Mouse (Mus musculus): Measurements from ENCODE around the gene Igf2bp3. TPM values are rescaled to one million over a fixed set of nuclear protein-coding genes. Genes with fewer than 3 reads are reported as not detected.

Gene Igf2bp3
- polyA plus RNA-seq, 1 experiment, result 31.1 TPM

DNA sequence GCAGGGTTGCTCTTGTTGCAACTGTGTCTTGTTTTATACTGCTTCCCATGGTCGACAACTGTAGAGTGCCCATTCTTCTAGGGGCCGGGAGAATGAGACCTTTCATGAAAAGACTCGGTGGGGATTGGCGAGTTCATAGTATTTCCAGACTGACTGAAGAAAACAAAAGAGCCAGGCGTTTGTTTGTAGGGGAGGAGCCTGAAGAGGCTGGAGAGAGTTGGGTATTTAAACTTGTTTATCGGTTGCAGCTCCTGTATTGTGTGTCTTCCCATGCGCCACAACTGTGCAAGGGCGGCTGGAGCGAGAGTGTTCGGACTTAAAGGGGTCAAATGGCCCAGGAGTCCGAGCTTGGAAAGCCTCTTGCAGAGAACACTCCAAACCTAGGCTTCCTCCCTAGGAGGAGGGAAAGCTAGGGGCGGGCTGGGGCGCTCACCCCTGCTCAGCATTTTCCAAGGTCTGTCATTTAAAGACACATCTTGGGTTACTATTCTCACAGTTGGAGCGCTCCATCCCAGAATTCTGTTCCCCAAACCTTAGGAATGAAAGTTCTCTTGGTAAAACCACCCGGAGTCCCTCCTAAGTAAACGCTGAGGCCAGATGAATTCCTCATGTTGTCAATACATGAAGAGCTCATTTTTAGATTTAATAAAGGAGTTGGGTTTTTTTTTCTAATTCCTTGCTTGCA is 5.3 kb upstream of the Igf2bp3 start:
- H3K4me1 ChIP-seq (ENCODE audit: control insufficient read depth, insufficient read depth, low read length), result no peaks in the 10 kb centered on the region
- H3K4me3 ChIP-seq (ENCODE audit: insufficient read depth, low read length), result no peak overlapping the region
- H3K27ac ChIP-seq (ENCODE audit: insufficient read depth, low read length), result no peak overlapping the region
- TF ChIP-seq CTCF (IDR thresholded peaks at IDR 0.05; ENCODE audit: borderline replicate concordance, insufficient read depth, low read length), result no peak

DNA sequence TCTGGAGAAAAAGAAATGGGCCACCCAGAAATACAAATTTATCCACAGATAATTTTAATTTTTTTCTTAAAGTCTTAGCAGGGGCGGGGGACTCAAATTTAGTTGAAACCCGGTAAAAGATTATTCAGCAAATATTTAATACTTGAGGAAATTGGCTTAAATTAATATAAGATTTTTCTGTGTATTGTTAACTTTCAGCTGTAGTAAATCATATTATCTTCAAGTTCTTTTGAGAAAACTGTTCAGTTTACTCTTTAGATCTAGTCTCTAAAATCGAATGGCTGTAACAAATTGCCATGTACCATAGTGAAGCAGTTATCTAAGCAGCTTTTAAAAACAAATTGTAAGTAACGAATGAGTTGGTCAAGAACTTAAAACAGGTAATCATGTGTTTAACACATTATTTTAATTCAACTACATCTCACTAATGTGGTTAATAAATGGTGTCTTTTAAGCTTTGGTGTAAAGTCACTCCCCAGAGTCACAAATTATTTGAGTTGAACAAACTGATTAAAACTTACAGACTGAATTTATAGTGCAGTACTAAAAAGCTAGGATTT is 4.3 kb upstream of the Igf2bp3 start:
- Histone ChIP-seq H3K4me1 (ENCODE audit: control insufficient read depth, insufficient read depth, low read length) (no peaks in the 10 kb centered on the region), H3K4me3 (ENCODE audit: insufficient read depth, low read length) (no peak overlapping the region), H3K27ac (ENCODE audit: insufficient read depth, low read length) (no peak overlapping the region)
- no peak for TF ChIP-seq CTCF (IDR thresholded peaks at IDR 0.05; ENCODE audit: borderline replicate concordance, insufficient read depth, low read length)
- no peak for TF ChIP-seq POLR2A (IDR thresholded peaks at IDR 0.05; ENCODE audit: low read depth, low read length)

DNA sequence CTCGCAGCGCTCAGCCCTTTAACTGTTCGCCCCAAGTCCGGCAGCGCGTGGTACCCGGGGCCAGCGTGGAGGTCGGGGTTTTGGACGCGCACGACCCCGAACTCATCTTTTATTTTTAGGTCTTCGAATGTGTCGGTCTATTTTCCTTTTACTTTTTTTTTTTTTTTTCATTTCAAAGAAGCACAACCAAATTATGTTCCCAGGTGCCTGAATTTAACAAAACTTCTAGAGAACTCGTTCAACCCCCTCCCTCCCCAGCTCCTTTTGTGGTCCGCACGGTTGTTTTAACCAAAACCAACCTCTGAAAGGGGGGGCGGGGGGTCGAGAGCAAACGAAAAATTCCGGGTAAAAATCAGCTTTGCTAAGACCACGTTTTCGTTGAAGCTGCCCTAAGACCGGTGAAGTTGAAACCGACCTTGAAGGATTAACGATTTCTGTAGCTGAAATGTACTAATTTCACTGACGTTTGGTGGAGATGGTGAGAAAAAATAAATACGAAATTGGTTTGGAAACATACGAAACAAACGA is 3.6 kb upstream of the Igf2bp3 start:
- peak overlapping the region; percentile 60 for H3K4me3 ChIP-seq (ENCODE audit: insufficient read depth, low read length)
- no peak overlapping the region for H3K27ac ChIP-seq (ENCODE audit: insufficient read depth, low read length)
- TF ChIP-seq POLR2A (IDR thresholded peaks at IDR 0.05; ENCODE audit: low read depth, low read length), result no peak
- no peak for TF ChIP-seq CTCF (IDR thresholded peaks at IDR 0.05; ENCODE audit: borderline replicate concordance, insufficient read depth, low read length)
- H3K4me1 ChIP-seq (ENCODE audit: control insufficient read depth, insufficient read depth, low read length), result no peaks in the 10 kb centered on the region

DNA sequence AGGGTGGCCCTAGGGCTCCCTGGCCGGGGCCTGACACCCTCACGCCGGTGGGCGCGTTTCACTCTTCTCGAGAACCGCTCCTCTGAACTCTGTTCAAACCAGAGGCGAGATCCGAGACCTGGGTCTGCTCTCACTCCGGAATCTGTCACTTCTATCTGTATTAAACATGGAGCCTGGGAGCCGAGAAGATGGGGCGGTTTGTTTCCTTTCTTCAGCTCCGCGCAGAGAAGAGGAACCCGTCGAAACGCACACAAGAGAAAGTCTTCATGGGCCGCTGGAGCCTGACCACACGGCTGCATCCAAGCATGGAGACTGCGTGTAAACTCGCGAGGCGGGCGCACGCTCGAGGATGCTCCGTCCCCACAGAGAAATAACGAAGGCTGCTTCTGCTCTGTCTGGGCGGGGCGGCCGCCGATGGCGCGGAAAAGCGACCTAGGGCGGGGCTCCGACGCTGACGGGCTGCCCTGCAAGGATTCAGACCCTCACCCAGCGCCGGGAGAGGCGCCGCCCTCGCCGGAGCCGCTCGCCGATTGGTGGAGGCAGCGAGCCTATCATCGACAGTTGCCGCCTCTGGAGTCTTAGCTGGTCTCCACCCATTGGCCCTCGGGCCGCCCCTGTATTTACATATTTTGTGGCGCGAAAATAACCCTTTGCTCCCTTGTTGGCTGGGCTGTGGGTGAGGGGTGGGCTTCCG is 3.0 kb upstream of the Igf2bp3 start:
- no peaks in the 10 kb centered on the region for H3K4me1 ChIP-seq (ENCODE audit: control insufficient read depth, insufficient read depth, low read length)
- H3K27ac ChIP-seq (ENCODE audit: insufficient read depth, low read length), result no peak overlapping the region
- peak; percentile 79 for TF ChIP-seq POLR2A (IDR thresholded peaks at IDR 0.05; ENCODE audit: low read depth, low read length)
- no peak for TF ChIP-seq CTCF (IDR thresholded peaks at IDR 0.05; ENCODE audit: borderline replicate concordance, insufficient read depth, low read length)
- peak overlapping the region; percentile 60 for H3K4me3 ChIP-seq (ENCODE audit: insufficient read depth, low read length)

DNA sequence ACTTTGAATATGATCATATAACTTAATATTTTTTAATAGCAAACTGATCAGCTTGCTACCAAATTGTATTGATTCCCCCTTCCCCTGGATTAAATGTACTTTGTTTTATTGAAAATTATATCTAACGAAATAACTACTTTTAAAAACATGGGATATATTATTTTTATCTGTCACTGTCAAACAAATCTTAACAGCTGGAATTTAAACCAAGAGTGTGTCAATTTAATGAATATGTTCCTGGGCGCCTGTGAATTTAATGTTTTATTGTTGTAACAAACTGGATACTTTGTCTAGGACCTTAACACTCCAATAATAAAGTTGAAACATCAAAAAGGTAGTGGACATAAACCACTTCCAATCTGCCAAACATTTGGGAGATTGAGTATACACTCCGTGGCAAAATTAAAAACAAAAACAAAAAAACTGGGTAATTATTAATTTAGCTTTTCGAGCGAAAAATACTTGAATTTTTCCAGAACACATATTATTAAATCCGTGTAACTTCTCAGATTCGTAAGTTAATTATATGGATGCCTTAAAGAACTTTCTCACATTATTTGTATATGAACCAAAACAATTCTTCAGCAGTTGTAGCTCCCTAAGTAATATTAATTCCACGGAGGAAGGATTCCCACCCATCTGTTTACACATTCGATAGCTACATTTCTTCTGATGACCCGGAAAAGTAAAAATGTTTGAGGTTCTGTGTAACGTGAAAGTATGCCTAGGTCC is 2.2 kb upstream of the Igf2bp3 start:
- TF ChIP-seq POLR2A (IDR thresholded peaks at IDR 0.05; ENCODE audit: low read depth, low read length) (no peak), CTCF (IDR thresholded peaks at IDR 0.05; ENCODE audit: borderline replicate concordance, insufficient read depth, low read length) (no peak)
- peak overlapping the region; percentile 49 for H3K4me3 ChIP-seq (ENCODE audit: insufficient read depth, low read length)
- H3K27ac ChIP-seq (ENCODE audit: insufficient read depth, low read length), result no peak overlapping the region
- H3K4me1 ChIP-seq (ENCODE audit: control insufficient read depth, insufficient read depth, low read length), result no peaks in the 10 kb centered on the region

DNA sequence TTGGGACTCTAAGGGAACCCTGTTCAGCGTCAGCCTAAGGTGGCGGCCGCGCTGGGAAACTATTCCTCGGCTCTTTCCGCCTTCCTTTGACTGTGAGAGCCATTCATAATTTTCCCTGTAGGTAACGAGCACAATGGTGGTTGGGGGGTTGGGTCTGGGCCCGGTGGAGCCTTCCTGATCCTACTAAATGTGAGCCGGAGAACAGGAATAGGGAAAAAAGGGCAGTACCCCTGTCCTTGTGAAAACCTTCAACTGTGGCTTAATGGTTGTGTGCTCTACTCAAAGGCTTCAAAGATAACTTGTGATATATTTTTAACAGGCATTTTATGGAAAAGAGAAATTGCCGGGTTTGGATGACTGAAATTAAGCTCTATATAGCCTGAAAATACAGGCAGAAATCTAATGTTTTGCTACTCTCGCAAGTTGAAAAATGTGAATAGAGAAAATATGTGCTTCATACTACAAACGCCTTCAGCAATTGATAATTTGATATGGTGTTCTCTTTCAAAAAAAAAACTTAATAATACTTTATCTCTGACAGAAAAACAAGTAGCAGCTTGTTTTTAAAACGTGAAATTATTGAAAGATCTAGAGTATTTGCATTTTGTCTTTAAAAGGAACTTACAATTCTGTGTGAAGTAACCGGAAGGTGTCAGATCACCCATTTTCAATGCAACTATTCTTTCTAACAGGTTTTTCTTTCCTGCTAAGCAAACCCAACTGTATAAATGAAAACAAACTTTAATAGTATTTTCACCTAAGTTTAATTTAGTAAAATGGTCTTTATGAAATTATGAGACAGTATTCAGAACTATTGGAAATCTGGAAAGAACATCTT is 1.2 kb upstream of the Igf2bp3 start:
- Histone ChIP-seq H3K4me1 (ENCODE audit: control insufficient read depth, insufficient read depth, low read length) (peaks cover 1% of the 10 kb centered on the region; the same call in 1 of the 2 replicates), H3K4me3 (ENCODE audit: insufficient read depth, low read length) (peak overlapping the region; percentile 84), H3K27ac (ENCODE audit: insufficient read depth, low read length) (peak overlapping the region; percentile 82)
- no peak for TF ChIP-seq POLR2A (IDR thresholded peaks at IDR 0.05; ENCODE audit: low read depth, low read length)
- TF ChIP-seq CTCF (IDR thresholded peaks at IDR 0.05; ENCODE audit: borderline replicate concordance, insufficient read depth, low read length), result no peak

DNA sequence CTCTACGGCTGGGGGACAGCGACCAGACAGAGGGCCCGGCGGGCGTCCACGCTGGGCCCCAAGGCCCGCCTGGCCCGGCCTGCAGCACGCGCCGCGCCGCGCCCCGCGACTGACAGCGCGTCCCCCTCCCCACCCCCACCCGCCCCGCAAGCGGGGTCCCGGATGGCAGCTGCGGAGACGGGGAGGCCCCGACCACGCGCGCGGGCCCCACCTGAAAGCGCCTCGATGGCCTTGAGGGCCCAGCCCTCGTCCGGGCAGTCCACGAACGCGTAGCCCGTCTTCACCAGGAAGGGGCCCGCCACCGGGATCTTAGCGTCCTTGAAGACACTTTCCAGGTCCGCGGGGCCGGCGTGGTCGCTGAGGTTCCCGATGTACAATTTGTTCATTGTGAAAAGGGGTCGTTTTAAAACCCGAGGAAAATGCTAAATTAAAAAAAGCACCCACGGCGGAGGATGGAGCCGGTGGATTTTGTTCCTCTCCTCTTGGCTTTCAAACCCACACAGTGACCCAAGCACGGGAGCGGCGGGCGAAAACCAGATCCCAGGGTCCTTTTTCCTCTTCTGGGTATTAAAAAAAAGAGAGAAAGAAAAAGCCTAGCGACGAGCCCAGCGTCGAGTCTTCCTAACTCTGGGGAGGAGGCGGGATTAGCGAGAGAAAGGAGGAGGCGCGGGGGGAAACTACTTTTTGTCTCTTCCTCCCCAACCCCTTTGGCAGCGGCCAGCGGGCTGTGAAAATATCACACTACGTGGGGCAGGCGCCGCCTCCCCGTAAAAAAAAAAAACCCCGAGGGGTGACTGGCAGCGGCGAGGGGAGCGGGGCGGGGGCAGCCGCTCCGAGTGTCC is 450 bp downstream of the Igf2bp3 start:
- Histone ChIP-seq H3K27ac (ENCODE audit: insufficient read depth, low read length) (peak overlapping the region; percentile 95), H3K4me1 (ENCODE audit: control insufficient read depth, insufficient read depth, low read length) (peaks cover 11% of the 10 kb centered on the region), H3K4me3 (ENCODE audit: insufficient read depth, low read length) (peak overlapping the region; percentile 96)
- TF ChIP-seq CTCF (IDR thresholded peaks at IDR 0.05; ENCODE audit: borderline replicate concordance, insufficient read depth, low read length), result no peak
- peak; percentile 67 for TF ChIP-seq POLR2A (IDR thresholded peaks at IDR 0.05; ENCODE audit: low read depth, low read length)

DNA sequence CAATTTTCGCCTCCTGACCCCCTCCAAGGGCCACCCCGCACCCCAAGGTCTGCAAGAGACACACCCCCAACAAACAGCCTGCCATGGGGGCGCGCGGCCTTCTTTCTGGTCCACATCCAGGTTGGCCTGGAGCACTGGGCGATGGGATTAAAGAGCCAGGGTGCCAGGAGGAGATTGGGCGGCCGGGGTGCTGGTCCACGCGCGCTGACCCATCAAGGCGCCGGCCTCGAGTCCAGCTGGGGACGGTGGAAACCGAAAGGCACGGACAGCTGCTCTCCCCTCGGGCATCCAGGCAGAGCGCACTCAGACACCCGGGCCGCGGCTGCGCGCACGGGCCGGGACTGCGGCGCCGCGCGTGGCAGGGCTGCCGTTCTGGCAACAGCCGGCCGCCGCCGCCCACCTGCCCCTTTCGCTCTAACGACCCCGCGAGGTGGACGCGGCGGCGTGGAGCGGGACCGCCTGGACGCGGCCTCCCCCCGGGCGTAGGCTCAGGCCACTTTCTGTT is 1.1 kb downstream of the Igf2bp3 start:
- peak overlapping the region; percentile 96 for H3K4me3 ChIP-seq (ENCODE audit: insufficient read depth, low read length)
- 0 out of 2 replicates have a peak overlapping the region, but pooled peaks have one; percentile 27 for H3K27ac ChIP-seq (ENCODE audit: insufficient read depth, low read length)
- H3K4me1 ChIP-seq (ENCODE audit: control insufficient read depth, insufficient read depth, low read length), result peaks cover 11% of the 10 kb centered on the region
- TF ChIP-seq CTCF (IDR thresholded peaks at IDR 0.05; ENCODE audit: borderline replicate concordance, insufficient read depth, low read length) (no peak), POLR2A (IDR thresholded peaks at IDR 0.05; ENCODE audit: low read depth, low read length) (no peak; the same call in 1 of the 2 replicates)

Data from embryonic fibroblast, embryonic 13.5 days (primary cell).